Comparison of ENCODE assay signal across 8 mouse cellular contexts in genomic region chr11:16950226-16950975, GRCm38 (mm10). TPM values are rescaled to one million over a fixed set of nuclear protein-coding genes. Genes with fewer than 3 reads are reported as not detected.
DNase-seq lines count a peak whose midpoint lies in the region; ATAC-seq and TF ChIP-seq lines count a peak whose summit lies in the region.

No protein-coding gene starts in this region.

- peak; percentile 4; the same call in 1 of the 2 replicates for ATAC-seq in lung, postnatal 0 days
- ATAC-seq in embryonic facial prominence, embryonic 12.5 days (ENCODE audit: insufficient number of reproducible peaks, insufficient read depth, low FRiP score, low TSS enrichment) = no peak
- no peak for ATAC-seq in intestine, embryonic 14.5 days (replicated peaks; ENCODE audit: low FRiP score, low TSS enrichment, low read depth)
- no peak for ATAC-seq in neural tube, embryonic 14.5 days (ENCODE audit: low read depth)

- H3K4me2 ChIP-seq in lung, postnatal 0 days (replicated peaks; ENCODE audit: low read depth, low read length) = peak overlapping the region; percentile 44
- H3K4me2 ChIP-seq in embryonic facial prominence, embryonic 12.5 days (replicated peaks) = peak overlapping the region; percentile 84
- H3K4me2 ChIP-seq in intestine, embryonic 14.5 days (ENCODE audit: low read length) = peak overlapping the region; percentile 62
- H3K4me2 ChIP-seq in neural tube, embryonic 14.5 days (ENCODE audit: low read depth, low read length) = peak overlapping the region; percentile 63

- no peak overlapping the region for H3K27ac ChIP-seq in lung, postnatal 0 days (ENCODE audit: low read length)
- no peak overlapping the region for H3K27ac ChIP-seq in embryonic facial prominence, embryonic 12.5 days
- H3K27ac ChIP-seq in intestine, embryonic 14.5 days (ENCODE audit: low read depth) = no peak overlapping the region
- no peak overlapping the region for H3K27ac ChIP-seq in neural tube, embryonic 14.5 days (ENCODE audit: low read depth, low read length)

- no peaks in the 10 kb centered on the region for H3K27me3 ChIP-seq in lung, postnatal 0 days (replicated peaks; ENCODE audit: insufficient read depth, low read length)
- no peaks in the 10 kb centered on the region for H3K27me3 ChIP-seq in embryonic facial prominence, embryonic 12.5 days
- no peaks in the 10 kb centered on the region for H3K27me3 ChIP-seq in intestine, embryonic 14.5 days (replicated peaks; ENCODE audit: control insufficient read depth, insufficient read depth, low read length)
- H3K27me3 ChIP-seq in neural tube, embryonic 14.5 days (ENCODE audit: control insufficient read depth, insufficient read depth, low read length) = no peaks in the 10 kb centered on the region

- no peaks in the 10 kb centered on the region for H3K36me3 ChIP-seq in lung, postnatal 0 days (ENCODE audit: insufficient read depth, low read length)
- no peaks in the 10 kb centered on the region for H3K36me3 ChIP-seq in embryonic facial prominence, embryonic 12.5 days
- H3K36me3 ChIP-seq in intestine, embryonic 14.5 days (ENCODE audit: control insufficient read depth, insufficient read depth, low read length) = no peaks in the 10 kb centered on the region
- no peaks in the 10 kb centered on the region for H3K36me3 ChIP-seq in neural tube, embryonic 14.5 days (ENCODE audit: control insufficient read depth, insufficient read depth, low read length)

- H3K4me3 ChIP-seq in lung, postnatal 0 days (ENCODE audit: low read depth, low read length) = peak overlapping the region; percentile 30
- H3K4me3 ChIP-seq in embryonic facial prominence, embryonic 12.5 days = peak overlapping the region; percentile 69
- H3K4me3 ChIP-seq in intestine, embryonic 14.5 days (ENCODE audit: low read depth, low read length) = peak overlapping the region; percentile 71
- peak overlapping the region; percentile 61 for H3K4me3 ChIP-seq in neural tube, embryonic 14.5 days (ENCODE audit: low read depth, low read length)

- H3K9ac ChIP-seq in lung, postnatal 0 days (replicated peaks; ENCODE audit: low read depth) = no peak overlapping the region
- peak overlapping the region; percentile 41 for H3K9ac ChIP-seq in embryonic facial prominence, embryonic 12.5 days
- H3K9ac ChIP-seq in intestine, embryonic 14.5 days (ENCODE audit: low read length) = peak overlapping the region; percentile 63
- no peak overlapping the region; the same call in 1 of the 2 replicates for H3K9ac ChIP-seq in neural tube, embryonic 14.5 days (replicated peaks; ENCODE audit: low read depth, low read length)

- H3K9me3 ChIP-seq in lung, postnatal 0 days (ENCODE audit: low read length) = no peaks in the 10 kb centered on the region
- H3K9me3 ChIP-seq in embryonic facial prominence, embryonic 12.5 days = no peaks in the 10 kb centered on the region
- no peaks in the 10 kb centered on the region for H3K9me3 ChIP-seq in intestine, embryonic 14.5 days (ENCODE audit: control insufficient read depth, low read length)
- H3K9me3 ChIP-seq in neural tube, embryonic 14.5 days (ENCODE audit: control insufficient read depth, low read length) = no peaks in the 10 kb centered on the region

- WGBS in lung, postnatal 0 days = 23% methylated on average over 13 of the region's 13 CpGs
- 49% methylated on average over 13 of the region's 13 CpGs for WGBS in embryonic facial prominence, embryonic 12.5 days
- WGBS in intestine, embryonic 14.5 days = 40% methylated on average over 13 of the region's 13 CpGs
- 54% methylated on average over 13 of the region's 13 CpGs for WGBS in neural tube, embryonic 14.5 days

- no peak for TF ChIP-seq EP300 in lung, postnatal 0 days (IDR thresholded peaks at IDR 0.05)

- DNase-seq in lung, postnatal 0 days (ENCODE audit: low spot score) = no peak
- no peak for DNase-seq in lung, postnatal 25 days (ENCODE audit: low spot score)
- DNase-seq in intestine, embryonic 14.5 days (ENCODE audit: low spot score) = no peak
- no peak for DNase-seq in right cerebral cortex, postnatal 10 days (ENCODE audit: low spot score in 2 of 2)
- no peak for DNase-seq in kidney, postnatal 25 days
- no peak for DNase-seq in cerebellum, adult 18-20 months

- TF ChIP-seq CTCF in lung, postnatal 0 days (IDR thresholded peaks at IDR 0.05) = no peak

- peaks cover 7% of the 10 kb centered on the region; the same call in 1 of the 2 replicates for H3K4me1 ChIP-seq in lung, postnatal 0 days (ENCODE audit: insufficient read depth, low read depth, low read length)
- H3K4me1 ChIP-seq in embryonic facial prominence, embryonic 12.5 days = peaks cover 13% of the 10 kb centered on the region; the same call in 1 of the 2 replicates
- H3K4me1 ChIP-seq in intestine, embryonic 14.5 days (replicated peaks; ENCODE audit: control insufficient read depth, insufficient read depth, low read length) = peaks cover 13% of the 10 kb centered on the region; the same call in 1 of the 2 replicates
- no peaks in the 10 kb centered on the region for H3K4me1 ChIP-seq in neural tube, embryonic 14.5 days (ENCODE audit: control insufficient read depth, insufficient read depth, low read length)

RNA-seq across cellular contexts. Expression of gene Fbxo48, which starts 0.8 kb away (rescaled TPM):
- polyA plus RNA-seq in lung, postnatal 0 days (2015; fragmentation: Nextera tagmentation; extraction: Ambion mirVana) = 0.11 and 0.20 TPM in 2 replicates
- polyA plus RNA-seq in embryonic facial prominence, embryonic 12.5 days (2016; fragmentation: Nextera tagmentation; extraction: Ambion mirVana) = 1.6 and 2.2 TPM in 2 replicates
- polyA plus RNA-seq in intestine, embryonic 14.5 days (2014; fragmentation: Nextera tagmentation; extraction: Ambion mirVana) = 1.4 and 2.3 TPM in 2 replicates
- 0.60 and 0.91 TPM in 2 replicates for polyA plus RNA-seq in neural tube, embryonic 14.5 days (2014; fragmentation: Nextera tagmentation; extraction: Ambion mirVana)

Comparison
In these comparisons a context has a peak if more than half of its experiments do, and no peak if none do; other contexts are left out.
1. H3K9ac ChIP-seq: peak in embryonic facial prominence, embryonic 12.5 days (single experiment) and intestine, embryonic 14.5 days (single experiment); none in lung, postnatal 0 days (single experiment) and neural tube, embryonic 14.5 days (single experiment).
2. Peak in every context shown above with its lines, with median percentiles within 50 percentile points of each other: H3K4me2 ChIP-seq and H3K4me3 ChIP-seq.